Mouse (Mus musculus): ENCODE data around the gene Polq. TPM values are rescaled to one million over a fixed set of nuclear protein-coding genes. Genes with fewer than 3 reads are reported as not detected.

The Polq gene
- polyA plus RNA-seq (2017; shearing (Covaris generic)) = 1.9 TPM

DNA sequence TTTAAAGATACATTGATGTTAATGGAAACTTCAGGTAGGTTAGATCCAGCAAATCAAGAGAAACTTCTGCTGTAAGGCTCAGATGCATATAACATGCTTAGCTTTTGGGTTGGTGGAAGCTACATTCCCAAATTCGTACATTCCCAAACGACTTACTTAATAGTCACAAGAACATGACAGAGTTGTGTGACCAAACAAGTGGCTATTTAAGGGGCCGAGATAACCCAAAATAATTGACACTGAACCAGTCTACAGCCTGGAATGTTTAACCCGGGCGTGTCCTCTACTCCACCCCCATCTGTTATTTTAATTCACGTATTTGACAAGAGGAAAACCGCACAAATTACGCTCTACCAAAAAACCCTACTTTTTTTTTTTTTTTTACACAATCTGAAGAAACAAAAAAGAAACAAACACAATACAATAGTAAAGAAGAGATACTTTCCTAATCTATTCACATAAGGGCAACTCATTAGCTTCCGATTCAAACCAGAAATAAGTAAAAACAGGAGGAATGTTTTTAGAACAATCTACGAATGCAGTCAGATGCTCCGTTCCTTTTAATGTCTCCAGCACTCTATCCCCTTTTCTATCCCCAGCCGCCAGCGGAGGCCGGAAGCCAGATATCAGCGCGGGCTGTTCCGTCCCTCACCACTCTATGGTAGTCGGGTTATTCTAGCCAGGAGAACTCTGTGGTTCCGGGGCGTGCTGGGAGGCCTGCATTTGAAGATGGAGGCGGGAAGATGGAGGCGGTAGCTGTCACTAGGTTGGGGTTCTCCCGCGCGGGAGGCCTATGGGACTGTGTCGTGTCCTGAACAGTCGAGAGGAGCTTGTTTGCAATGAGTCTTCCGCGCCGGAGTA lies at the start of gene Polq:
Polq (plus strand) TSS at position 726 of the 861 bp plus-strand sequence.

GRCm38 (mm10) chr16:36989999-36990625 lies 21.5 kb upstream of the Polq start, which contains the start of gene Fbxo40:
Fbxo40 (minus strand) TSS chr16:36990467.

Other genes starting within 250 kb of the Polq start
- 3.3 TPM for gene Slc15a2, start 226.8 kb upstream of the Polq start, polyA plus RNA-seq (2017; shearing (Covaris generic))
- gene Iqcb1, start 183.4 kb upstream of the Polq start, polyA plus RNA-seq (2017; shearing (Covaris generic)) = 15.3 TPM
- gene Eaf2, start 136.8 kb upstream of the Polq start, polyA plus RNA-seq (2017; shearing (Covaris generic)) = 0.87 TPM
- 44.0 TPM for gene Golgb1, start 136.6 kb upstream of the Polq start, polyA plus RNA-seq (2017; shearing (Covaris generic))
- 219 TPM for gene Hcls1, start 76.8 kb upstream of the Polq start, polyA plus RNA-seq (2017; shearing (Covaris generic))
- gene Fbxo40, start 21.3 kb upstream of the Polq start, polyA plus RNA-seq (2017; shearing (Covaris generic)) = 0.09 TPM